Mouse (Mus musculus) liver (tissue): ENCODE results near the gene Pyurf.

Source experiments
- DNase-seq: peaks from one replicate; pipeline ENCODE4 v3.0.0-alpha.2; 2020; ENCODE audit warnings: mixed read lengths

The Pyurf gene

GRCm38 (mm10) chr6:57691467-57692261, at the start of gene Pyurf:
Gene Pyurf, minus strand, starts transcription at chr6:57692078.
- DNase-seq, result peak; percentile 96

- no peak for DNase-seq
Observed at GRCm38 (mm10) chr6:57721347-57721746, 29.5 kb upstream of the Pyurf start.

GRCm38 (mm10) chr6:57711726-57712125, 19.8 kb upstream of the Pyurf start:
- no peak for DNase-seq

- DNase-seq, result no peak
Observed at GRCm38 (mm10) chr6:57706721-57707120, 14.8 kb upstream of the Pyurf start.

- DNase-seq, result peak; percentile 8
Observed at GRCm38 (mm10) chr6:57703703-57704102, 11.8 kb upstream of the Pyurf start.

GRCm38 (mm10) chr6:57702743-57703499, 11.0 kb upstream of the Pyurf start:
- peak; percentile 97 for DNase-seq

GRCm38 (mm10) chr6:57702376-57702742, 10.5 kb upstream of the Pyurf start, which contains the start of gene Lancl2:
Gene Lancl2, plus strand, starts transcription at chr6:57702540.
- DNase-seq, result no peak

GRCm38 (mm10) chr6:57701686-57702085, 9.8 kb upstream of the Pyurf start:
- DNase-seq, result no peak

GRCm38 (mm10) chr6:57693116-57693515, 1.2 kb upstream of the Pyurf start:
- DNase-seq, result no peak

- no peak for DNase-seq
Observed at GRCm38 (mm10) chr6:57684156-57684555, 7.7 kb downstream of the Pyurf start.

GRCm38 (mm10) chr6:57661295-57661694, 30.6 kb downstream of the Pyurf start:
- DNase-seq, result no peak

GRCm38 (mm10) chr6:57647256-57647655, 44.6 kb downstream of the Pyurf start:
- DNase-seq, result no peak

GRCm38 (mm10) chr6:57641789-57642188, 50.1 kb downstream of the Pyurf start:
- DNase-seq, result peak; percentile 59

- DNase-seq, result no peak
Observed at GRCm38 (mm10) chr6:57639531-57639930, 52.3 kb downstream of the Pyurf start.
